Mouse (Mus musculus) testis, adult 2 months (tissue): ENCODE results near the gene Pgpep1l.

Source experiments
- CTCF ChIP-seq: fragments of 200-500 bp; IDR thresholded peaks from 2 replicates; pipeline ENCODE4 v1.5.1; 2012; ENCODE audit warnings: low read depth, mild to moderate bottlenecking, inconsistent platforms, low read length, moderate library complexity; ENCODE audit not compliant: control insufficient read depth, insufficient read depth, insufficient replicate concordance
- POLR2A ChIP-seq: fragments of 200-500 bp; IDR thresholded peaks from 2 replicates; pipeline ENCODE4 v1.6.1; 2012; ENCODE audit warnings: low read depth, mild to moderate bottlenecking, inconsistent platforms, low read length, moderate library complexity; ENCODE audit not compliant: control insufficient read depth

- TF ChIP-seq POLR2A (no peak), CTCF (no peak)
These were observed 4.4 kb downstream of the Pgpep1l start for GRCm38 (mm10) chr7:68259523-68260081.
